Mouse (Mus musculus) frontal cortex, adult 2 months (tissue): ENCODE data around the gene Mymk. TPM values are rescaled to one million over a fixed set of nuclear protein-coding genes. Genes with fewer than 3 reads are reported as not detected.
A peak's percentile ranks its signal among the peaks of the same experiment; 100 is the strongest.

Experiments used
- DNase-seq, 2 experiments: peaks; one replicate each; pipeline ENCODE4 v3.0.0; 2022; ENCODE audit warnings: low spot score in 1 of 2; ENCODE audit errors: extremely low spot score in 1 of 2
- polyA plus RNA-seq: library from polyadenylated mRNA; depleted of rRNA; stranded (reverse); fragments of >200 nt; gene quantifications from 2 replicates; pipeline ENCODE4 v1.2.3, GENCODE M21; 2012; rRNA removed

Mymk gene
- 0.65 and 0.74 TPM in 2 replicates for polyA plus RNA-seq

DNA sequence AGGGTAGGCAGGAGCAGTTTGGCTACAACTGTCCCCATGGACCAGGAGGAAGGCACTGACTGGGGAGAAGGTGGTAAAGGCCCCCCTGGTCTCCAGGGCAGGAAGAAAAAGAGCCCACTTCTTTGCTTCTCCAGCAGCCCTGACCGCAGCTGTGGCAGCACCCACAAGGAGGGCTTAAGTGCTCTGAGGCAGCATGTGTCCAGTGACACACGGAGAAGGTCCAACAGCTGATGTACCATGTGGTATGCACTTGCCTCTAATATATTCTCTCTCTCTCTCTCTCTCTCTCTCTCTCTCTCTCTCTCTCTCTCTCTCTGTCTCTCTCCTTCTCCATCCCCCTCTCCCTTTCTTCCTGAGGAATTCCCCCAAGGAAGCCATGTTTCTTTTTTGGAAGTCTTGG lies at the start of gene Mymk:
TSS of gene Mymk (minus strand) at position 202 of the 400 bp plus-strand sequence.
- no peak for DNase-seq

DNA sequence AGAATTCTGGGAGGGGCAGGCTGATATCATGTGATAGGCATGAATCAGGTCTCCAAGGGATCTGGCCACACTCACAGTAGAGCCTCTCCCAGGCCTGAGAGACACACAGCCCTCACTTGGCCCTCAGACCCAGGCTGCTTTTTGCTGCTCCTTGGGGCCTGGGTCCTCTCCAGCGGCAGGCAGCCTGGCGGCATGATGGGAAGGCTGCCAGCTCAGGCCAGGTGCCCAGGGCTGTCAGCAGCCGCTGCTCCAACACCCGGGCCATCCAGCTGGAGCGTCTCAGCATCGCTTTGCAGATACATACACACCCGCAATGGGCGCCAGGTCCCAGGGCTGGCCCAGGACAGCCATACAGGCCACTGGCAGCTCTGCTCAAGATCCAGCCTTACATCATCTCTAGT lies 48.3 kb upstream of the Mymk start:
- DNase-seq: no peak

- no peak for DNase-seq
These were observed 47.8 kb upstream of the Mymk start for GRCm38 (mm10) chr2:27119766-27120165.

GRCm38 (mm10) chr2:27118452-27118851 lies 46.5 kb upstream of the Mymk start:
- no peak for DNase-seq

DNA sequence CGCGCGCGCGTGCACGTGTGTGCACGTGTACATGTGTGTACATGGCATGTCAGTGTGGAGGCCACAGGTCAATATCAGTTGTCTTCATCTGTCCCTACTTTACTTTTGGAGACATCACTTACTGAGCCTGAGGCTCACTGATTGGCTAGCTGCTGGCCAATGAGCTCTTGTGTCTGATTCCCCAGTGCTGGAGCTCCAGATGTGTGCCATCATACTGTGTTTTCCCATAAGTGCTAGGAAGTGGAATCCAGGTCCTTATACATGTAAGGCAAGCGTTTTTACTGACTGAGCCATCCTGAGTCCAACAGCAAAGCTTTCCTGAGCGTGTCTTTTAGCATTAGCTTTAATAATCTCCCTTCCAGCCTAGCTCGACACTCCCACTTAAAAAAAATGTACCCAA lies 42.2 kb upstream of the Mymk start:
- DNase-seq: no peak

- no peak for DNase-seq
These were observed 40.6 kb upstream of the Mymk start for GRCm38 (mm10) chr2:27112585-27112984.

DNA sequence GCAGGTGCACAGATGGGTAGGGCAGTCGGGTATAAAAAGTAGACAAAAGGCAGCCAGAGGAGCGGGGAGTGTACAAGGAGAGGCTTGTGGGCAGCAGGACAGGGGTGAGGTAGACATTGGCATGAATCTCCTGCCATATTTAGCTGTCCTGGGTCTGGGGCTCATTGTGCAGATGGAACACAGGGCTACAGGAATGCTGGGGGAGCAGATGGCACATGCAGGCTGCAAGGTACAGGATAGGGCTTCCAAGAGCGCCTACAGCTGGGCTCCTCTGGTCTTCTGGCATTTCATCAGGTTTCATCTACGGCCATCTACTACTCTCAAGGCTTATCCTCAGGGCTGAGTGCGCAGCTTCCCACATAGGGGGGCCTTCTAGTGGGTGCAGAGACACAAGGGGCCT lies 37.1 kb upstream of the Mymk start:
- DNase-seq: no peak

DNA sequence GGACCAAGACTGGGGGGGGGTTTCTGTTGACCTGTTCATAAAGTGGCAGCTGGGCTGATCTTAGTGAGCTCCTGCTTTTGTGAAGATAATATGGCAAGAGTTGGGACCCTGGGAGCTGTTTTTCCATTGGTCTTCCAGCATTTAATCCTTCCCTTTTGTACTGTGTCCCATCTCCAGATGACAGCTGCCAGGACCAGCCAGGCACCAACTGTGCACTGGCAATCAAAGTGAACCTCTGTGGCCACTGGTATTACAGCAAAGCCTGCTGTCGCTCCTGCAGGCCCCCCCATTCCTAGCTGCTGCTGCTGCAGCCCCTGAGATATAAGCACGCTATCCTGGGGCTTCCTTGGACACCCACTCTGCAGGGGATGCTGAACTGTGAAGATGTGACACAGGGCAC lies 36.2 kb upstream of the Mymk start:
- no peak for DNase-seq

DNA sequence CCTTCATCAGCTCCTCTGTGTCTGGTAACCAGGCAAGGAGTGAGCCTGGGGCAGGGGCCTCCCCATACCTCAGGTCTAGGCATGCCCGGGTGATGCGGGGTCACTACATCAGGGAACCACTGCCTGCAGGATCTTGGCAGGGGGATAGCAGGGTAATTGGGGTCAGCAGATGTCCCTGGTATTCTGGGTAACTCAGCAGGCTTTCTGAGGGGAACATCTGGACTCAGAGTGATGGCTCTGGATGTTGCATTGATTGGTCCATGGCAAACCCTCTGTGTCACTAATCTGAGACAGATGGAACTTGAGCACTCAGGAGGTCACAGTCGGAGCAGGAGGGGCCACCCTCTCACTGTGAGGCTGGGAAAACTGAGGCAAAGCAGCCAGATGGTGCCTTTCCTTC lies 34.8 kb upstream of the Mymk start:
- no peak for DNase-seq

DNA sequence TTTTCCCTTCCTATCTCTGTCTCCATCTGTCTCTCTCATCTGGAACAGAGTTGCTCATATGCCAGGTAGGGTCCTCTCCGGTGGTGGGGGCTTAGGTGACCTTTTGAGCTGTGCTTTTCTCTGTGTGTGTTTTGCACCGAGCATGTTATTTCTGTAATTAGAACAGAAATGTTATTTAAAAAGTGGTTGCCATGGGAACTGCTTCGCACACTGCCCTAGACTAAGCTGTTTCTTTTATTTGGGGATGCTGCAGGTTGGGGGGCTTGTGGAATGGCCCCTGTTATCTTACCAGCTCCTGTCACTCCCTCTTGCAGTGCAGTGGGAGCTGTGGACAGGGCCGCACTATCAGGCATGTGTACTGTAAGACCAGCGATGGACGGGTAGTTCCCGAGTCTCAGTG lies 31.6 kb upstream of the Mymk start:
- DNase-seq: peak in 1 of 2 experiments; percentile 62

GRCm38 (mm10) chr2:27097776-27098175 lies 25.8 kb upstream of the Mymk start:
- peak in 1 of 2 experiments; percentile 39 for DNase-seq

DNA sequence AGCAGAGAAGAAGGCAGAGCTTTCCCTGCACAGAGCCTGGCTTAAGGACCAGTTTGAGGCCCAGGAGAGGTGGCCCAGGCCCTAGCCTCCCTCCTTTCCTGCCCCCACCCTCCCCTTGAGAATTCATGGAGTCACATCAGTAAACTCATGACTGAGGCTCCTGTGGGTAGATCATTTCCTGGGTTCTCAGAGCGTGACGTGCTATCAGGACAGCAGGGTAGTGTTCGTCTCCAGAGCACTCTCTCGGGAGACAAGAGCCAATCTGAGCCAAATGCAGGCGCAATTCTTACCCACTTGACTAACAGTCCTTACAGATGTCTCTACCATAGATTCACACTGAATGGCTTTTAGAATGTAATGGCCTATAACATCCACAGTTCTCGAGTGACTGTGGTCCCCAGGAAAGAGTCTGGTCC lies 25.3 kb upstream of the Mymk start:
- DNase-seq: peak in 1 of 2 experiments; percentile 32

- peak; percentile 81 to 86 for DNase-seq
These were observed 24.5 kb upstream of the Mymk start for GRCm38 (mm10) chr2:27096341-27096981.

DNA sequence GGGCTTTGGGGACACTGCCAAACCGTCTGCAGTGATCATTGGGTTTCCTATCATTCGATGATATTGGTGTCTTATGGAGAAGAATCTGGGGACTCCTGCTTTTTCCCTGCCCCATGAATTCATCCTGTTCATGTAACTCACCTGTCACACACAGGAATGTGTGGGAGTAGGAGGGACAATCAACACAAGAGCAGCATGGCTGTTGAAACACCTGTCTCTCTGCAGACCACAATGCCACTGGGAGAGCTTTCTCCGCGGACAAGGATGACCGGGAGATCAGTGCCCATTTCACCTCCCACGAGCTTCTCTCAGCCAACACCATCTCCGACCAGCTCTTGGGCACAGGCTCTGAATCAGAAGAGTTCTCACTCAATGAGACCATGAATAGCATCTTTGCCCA lies 23.2 kb upstream of the Mymk start:
- DNase-seq: no peak

- DNase-seq: no peak
These were observed 17.3 kb upstream of the Mymk start for GRCm38 (mm10) chr2:27089238-27089637.

GRCm38 (mm10) chr2:27088700-27089099 lies 16.7 kb upstream of the Mymk start:
- DNase-seq: no peak

GRCm38 (mm10) chr2:27088071-27088644 lies 16.2 kb upstream of the Mymk start:
- DNase-seq: no peak

GRCm38 (mm10) chr2:27087581-27087980 lies 15.6 kb upstream of the Mymk start:
- no peak for DNase-seq

- DNase-seq: no peak
These were observed 14.6 kb upstream of the Mymk start for GRCm38 (mm10) chr2:27086483-27087010.

GRCm38 (mm10) chr2:27085801-27086200 lies 13.8 kb upstream of the Mymk start:
- no peak for DNase-seq

DNA sequence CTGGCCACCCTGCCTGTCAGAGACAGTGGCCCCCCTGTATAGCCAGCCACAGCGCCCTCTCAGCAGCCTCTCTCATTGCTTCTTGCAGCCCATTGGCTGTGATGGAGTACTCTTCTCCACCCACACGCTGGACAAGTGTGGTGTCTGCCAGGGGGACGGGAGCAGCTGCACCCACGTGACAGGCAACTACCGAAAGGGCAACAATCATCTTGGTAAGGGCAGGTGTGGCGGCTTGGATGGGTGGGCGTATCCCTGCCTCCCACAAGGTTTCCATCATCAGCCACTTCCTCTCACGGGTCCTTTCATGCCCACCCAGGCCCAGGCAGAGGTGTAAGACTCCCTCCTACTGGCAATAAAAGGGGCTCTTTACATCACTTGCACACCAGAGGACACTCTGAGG lies 13.0 kb upstream of the Mymk start:
- no peak for DNase-seq

DNA sequence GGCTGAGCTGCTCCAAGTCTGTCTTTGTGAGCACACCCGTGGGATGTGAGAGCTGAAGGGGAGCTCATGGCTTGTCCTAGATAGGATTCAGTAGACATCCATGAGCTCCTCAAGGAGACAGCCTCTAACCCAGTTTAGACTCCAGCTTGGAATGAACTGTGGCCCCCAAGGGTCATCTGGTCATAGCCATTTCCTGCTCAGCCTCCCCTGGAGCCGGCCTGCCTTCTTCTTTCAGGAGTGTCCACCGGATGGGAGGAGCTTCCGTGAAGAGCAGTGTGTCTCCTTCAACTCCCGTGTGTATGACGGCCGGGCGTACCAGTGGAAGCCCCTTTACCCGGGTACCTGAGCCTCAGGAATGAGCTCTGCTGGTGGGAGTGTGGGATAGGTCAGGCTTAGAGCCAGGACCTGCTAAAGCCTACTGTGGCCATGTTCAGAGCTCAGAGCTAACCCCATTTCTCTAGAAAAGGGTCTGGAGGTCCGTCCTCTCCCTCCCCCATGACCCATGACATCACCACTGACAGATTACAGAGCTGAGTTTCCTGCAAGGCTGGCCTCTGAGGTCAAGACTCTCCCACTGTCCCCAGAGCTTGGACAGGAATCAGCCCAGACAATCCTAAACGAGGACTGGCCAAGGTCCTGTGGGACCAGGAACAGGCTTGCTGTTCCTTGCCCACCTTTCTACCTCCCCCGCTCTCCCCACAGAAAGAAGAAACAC lies 11.9 kb upstream of the Mymk start:
- DNase-seq: no peak
